Mouse (Mus musculus): ENCODE results near the gene Arhgef28. TPM values are rescaled to one million over a fixed set of nuclear protein-coding genes. Genes with fewer than 3 reads are reported as not detected.
A peak's percentile ranks its signal among the peaks of the same experiment; 100 is the strongest.
"Not testable (repeated sequence)": the region's sequence is repeated elsewhere in the genome, so short reads cannot be mapped to it uniquely, and the experiment has no call there.

Gene Arhgef28
- polyA plus RNA-seq, 1 experiment from 2014 or later: 1.3 TPM

DNA sequence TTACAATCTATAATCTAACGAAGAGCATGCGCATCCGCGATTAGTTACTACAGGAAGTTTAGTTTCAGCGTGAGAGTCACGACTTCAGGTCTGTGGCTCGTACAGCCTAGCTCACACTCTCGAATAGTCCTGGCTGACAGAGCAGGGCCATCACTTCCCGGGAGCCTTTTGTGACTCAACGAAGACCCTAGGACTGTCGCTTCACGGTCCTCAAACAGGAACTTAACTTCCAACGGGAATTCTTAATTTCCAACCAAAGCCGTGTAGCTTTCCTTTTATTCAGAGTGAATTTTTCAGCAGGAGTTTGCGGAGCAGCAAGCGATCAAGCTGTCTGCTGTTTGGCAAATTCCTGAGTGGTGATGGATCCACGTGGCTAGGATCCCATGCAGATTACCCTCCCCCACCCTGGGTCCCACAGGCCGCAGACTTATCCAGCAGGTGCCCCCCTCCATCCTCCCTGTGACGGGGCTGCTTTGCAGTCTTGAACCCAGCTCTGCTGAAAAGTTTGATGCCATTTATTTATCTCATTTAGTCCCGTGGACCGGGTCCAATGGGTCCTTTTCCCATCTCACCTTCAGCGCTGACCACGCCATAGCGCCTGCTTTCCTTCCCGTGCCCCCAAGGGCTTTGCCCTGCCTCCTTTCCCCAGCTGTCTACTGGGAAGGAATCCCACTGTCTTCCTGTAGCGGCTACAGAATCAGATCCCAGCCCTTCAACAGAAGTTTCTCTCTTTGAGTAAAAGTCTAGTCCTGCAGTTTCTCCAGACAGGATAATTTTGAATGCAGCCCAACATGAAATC lies 180.3 kb downstream of the Arhgef28 start:
- no peaks in the 10 kb centered on the region for H3K36me3 ChIP-seq (ENCODE audit: control insufficient read depth, insufficient read depth)
- H3K27ac ChIP-seq (ENCODE audit: low read length): no peak overlapping the region
- H3K9me3 ChIP-seq (replicated peaks; ENCODE audit: control insufficient read depth, low read length): no peaks in the 10 kb centered on the region
- H3K4me3 ChIP-seq (ENCODE audit: low read depth, low read length): no peak overlapping the region
- H3K9ac ChIP-seq (ENCODE audit: low read depth, low read length): no peak overlapping the region
- ATAC-seq (ENCODE audit: low read depth): no peak
- H3K4me1 ChIP-seq (ENCODE audit: control insufficient read depth, low read depth, low read length): no peaks in the 10 kb centered on the region
- H3K4me2 ChIP-seq (ENCODE audit: low read depth, low read length): no peak overlapping the region
- no peaks in the 10 kb centered on the region for H3K27me3 ChIP-seq (ENCODE audit: control insufficient read depth, insufficient read depth, low read depth, low read length)
- WGBS (ENCODE audit: insufficient replicate concordance): 69% methylated on average over 26 of the region's 26 CpGs

- Histone ChIP-seq H3K27ac (ENCODE audit: low read length) (no peak overlapping the region), H3K9me3 (replicated peaks; ENCODE audit: control insufficient read depth, low read length) (no peaks in the 10 kb centered on the region), H3K4me1 (ENCODE audit: control insufficient read depth, low read depth, low read length) (no peaks in the 10 kb centered on the region), H3K36me3 (ENCODE audit: control insufficient read depth, insufficient read depth) (no peaks in the 10 kb centered on the region), H3K4me2 (ENCODE audit: low read depth, low read length) (no peak overlapping the region), H3K4me3 (ENCODE audit: low read depth, low read length) (no peak overlapping the region), H3K9ac (ENCODE audit: low read depth, low read length) (no peak overlapping the region), H3K27me3 (ENCODE audit: control insufficient read depth, insufficient read depth, low read depth, low read length) (no peaks in the 10 kb centered on the region)
- 58% methylated on average over 7 of the region's 7 CpGs for WGBS (ENCODE audit: insufficient replicate concordance)
- ATAC-seq (ENCODE audit: low read depth): no peak
Measured at GRCm38 (mm10) chr13:98025162-98025561, 181.1 kb downstream of the Arhgef28 start.

DNA sequence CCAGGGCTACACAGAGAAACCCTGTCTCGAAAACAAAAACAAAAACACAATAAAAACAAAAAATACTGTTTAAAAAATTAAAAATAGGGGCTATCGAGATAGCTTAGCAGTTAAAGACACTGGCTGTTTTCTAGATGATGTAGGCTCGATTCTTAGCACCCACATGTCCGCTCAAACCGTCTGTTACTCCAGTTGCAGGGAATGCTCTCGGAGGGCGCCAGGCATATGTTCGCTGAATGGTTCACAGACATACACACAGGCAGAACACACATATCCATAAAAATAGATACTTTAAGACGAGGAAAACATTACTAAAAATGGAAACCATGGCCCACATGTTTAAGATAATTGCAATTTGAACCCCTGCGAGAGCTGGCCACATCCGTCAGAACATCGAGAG lies 181.6 kb downstream of the Arhgef28 start:
- Histone ChIP-seq H3K27ac (ENCODE audit: low read length) (no peak overlapping the region), H3K9me3 (replicated peaks; ENCODE audit: control insufficient read depth, low read length) (no peaks in the 10 kb centered on the region), H3K9ac (ENCODE audit: low read depth, low read length) (no peak overlapping the region), H3K27me3 (ENCODE audit: control insufficient read depth, insufficient read depth, low read depth, low read length) (no peaks in the 10 kb centered on the region), H3K4me3 (ENCODE audit: low read depth, low read length) (no peak overlapping the region), H3K36me3 (ENCODE audit: control insufficient read depth, insufficient read depth) (no peaks in the 10 kb centered on the region), H3K4me2 (ENCODE audit: low read depth, low read length) (no peak overlapping the region), H3K4me1 (ENCODE audit: control insufficient read depth, low read depth, low read length) (no peaks in the 10 kb centered on the region)
- no peak for ATAC-seq (ENCODE audit: low read depth)
- WGBS (ENCODE audit: insufficient replicate concordance): 77% methylated on average over 12 of the region's 12 CpGs

DNA sequence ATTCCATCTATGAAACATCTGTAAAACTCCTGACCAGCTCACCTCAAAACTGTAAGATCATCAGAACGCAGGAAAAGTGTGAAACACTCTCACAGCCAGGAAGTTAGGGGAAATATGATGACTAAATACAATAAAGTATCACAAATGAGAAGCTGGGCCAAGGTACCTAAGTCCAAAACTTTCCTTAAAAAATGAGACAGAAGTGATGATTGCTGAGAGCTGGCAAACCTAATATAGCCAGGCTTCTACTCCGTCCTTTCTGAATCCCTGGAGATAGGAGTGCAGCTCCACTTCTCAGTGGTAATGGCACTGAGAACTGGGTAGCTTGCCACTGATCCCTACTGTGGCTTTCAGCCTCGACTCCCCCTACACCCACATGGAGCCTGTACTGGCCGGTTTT lies 184.3 kb downstream of the Arhgef28 start:
- H3K4me1 ChIP-seq (ENCODE audit: control insufficient read depth, low read depth, low read length): no peaks in the 10 kb centered on the region
- peaks cover 4% of the 10 kb centered on the region; the same call in 1 of the 2 replicates for H3K27me3 ChIP-seq (ENCODE audit: control insufficient read depth, insufficient read depth, low read depth, low read length)
- H3K4me2 ChIP-seq (ENCODE audit: low read depth, low read length): no peak overlapping the region
- no peak for ATAC-seq (ENCODE audit: low read depth)
- H3K27ac ChIP-seq (ENCODE audit: low read length): no peak overlapping the region
- no peak overlapping the region for H3K4me3 ChIP-seq (ENCODE audit: low read depth, low read length)
- no peaks in the 10 kb centered on the region for H3K36me3 ChIP-seq (ENCODE audit: control insufficient read depth, insufficient read depth)
- WGBS (ENCODE audit: insufficient replicate concordance): 49% methylated on average over 4 of the region's 4 CpGs
- no peak overlapping the region for H3K9ac ChIP-seq (ENCODE audit: low read depth, low read length)
- H3K9me3 ChIP-seq (replicated peaks; ENCODE audit: control insufficient read depth, low read length): no peaks in the 10 kb centered on the region

- 77% methylated on average over 8 of the region's 8 CpGs for WGBS (ENCODE audit: insufficient replicate concordance)
- not testable (repeated sequence) for H3K9me3 ChIP-seq (replicated peaks; ENCODE audit: control insufficient read depth, low read length); ATAC-seq (ENCODE audit: low read depth); H3K4me3 ChIP-seq (ENCODE audit: low read depth, low read length); H3K36me3 ChIP-seq (ENCODE audit: control insufficient read depth, insufficient read depth); H3K4me1 ChIP-seq (ENCODE audit: control insufficient read depth, low read depth, low read length); H3K4me2 ChIP-seq (ENCODE audit: low read depth, low read length); H3K27ac ChIP-seq (ENCODE audit: low read length); H3K9ac ChIP-seq (ENCODE audit: low read depth, low read length)
- H3K27me3 ChIP-seq (ENCODE audit: control insufficient read depth, insufficient read depth, low read depth, low read length): peaks cover 15% of the 10 kb centered on the region
Measured at GRCm38 (mm10) chr13:98018837-98019236, 187.4 kb downstream of the Arhgef28 start.

GRCm38 (mm10) chr13:98016923-98017588 lies 189.2 kb downstream of the Arhgef28 start:
- H3K9ac ChIP-seq (ENCODE audit: low read depth, low read length): no peak overlapping the region
- no peaks in the 10 kb centered on the region for H3K36me3 ChIP-seq (ENCODE audit: control insufficient read depth, insufficient read depth)
- no peak overlapping the region for H3K27ac ChIP-seq (ENCODE audit: low read length)
- no peak for ATAC-seq (ENCODE audit: low read depth)
- H3K4me3 ChIP-seq (ENCODE audit: low read depth, low read length): no peak overlapping the region; the same call in 1 of the 2 replicates
- H3K9me3 ChIP-seq (replicated peaks; ENCODE audit: control insufficient read depth, low read length): no peaks in the 10 kb centered on the region
- H3K4me1 ChIP-seq (ENCODE audit: control insufficient read depth, low read depth, low read length): no peaks in the 10 kb centered on the region
- peaks cover 15% of the 10 kb centered on the region for H3K27me3 ChIP-seq (ENCODE audit: control insufficient read depth, insufficient read depth, low read depth, low read length)
- WGBS (ENCODE audit: insufficient replicate concordance): 21% methylated on average over 12 of the region's 12 CpGs
- H3K4me2 ChIP-seq (ENCODE audit: low read depth, low read length): peak overlapping the region; percentile 49; the same call in 1 of the 2 replicates

GRCm38 (mm10) chr13:98015981-98016922 lies 190.0 kb downstream of the Arhgef28 start:
- peak; percentile 41 for ATAC-seq (ENCODE audit: low read depth)
- Histone ChIP-seq H3K27ac (ENCODE audit: low read length) (no peak overlapping the region), H3K4me3 (ENCODE audit: low read depth, low read length) (peak overlapping the region; percentile 40), H3K9ac (ENCODE audit: low read depth, low read length) (no peak overlapping the region), H3K9me3 (replicated peaks; ENCODE audit: control insufficient read depth, low read length) (no peaks in the 10 kb centered on the region), H3K36me3 (ENCODE audit: control insufficient read depth, insufficient read depth) (no peaks in the 10 kb centered on the region), H3K4me2 (ENCODE audit: low read depth, low read length) (peak overlapping the region; percentile 49), H3K27me3 (ENCODE audit: control insufficient read depth, insufficient read depth, low read depth, low read length) (peaks cover 15% of the 10 kb centered on the region), H3K4me1 (ENCODE audit: control insufficient read depth, low read depth, low read length) (no peaks in the 10 kb centered on the region)
- 16% methylated on average over 33 of the region's 33 CpGs for WGBS (ENCODE audit: insufficient replicate concordance)

GRCm38 (mm10) chr13:98014892-98015291 lies 191.3 kb downstream of the Arhgef28 start:
- Histone ChIP-seq H3K4me1 (ENCODE audit: control insufficient read depth, low read depth, low read length) (no peaks in the 10 kb centered on the region), H3K4me2 (ENCODE audit: low read depth, low read length) (no peak overlapping the region), H3K36me3 (ENCODE audit: control insufficient read depth, insufficient read depth) (no peaks in the 10 kb centered on the region), H3K9ac (ENCODE audit: low read depth, low read length) (no peak overlapping the region), H3K27ac (ENCODE audit: low read length) (no peak overlapping the region), H3K4me3 (ENCODE audit: low read depth, low read length) (no peak overlapping the region), H3K9me3 (replicated peaks; ENCODE audit: control insufficient read depth, low read length) (no peaks in the 10 kb centered on the region), H3K27me3 (ENCODE audit: control insufficient read depth, insufficient read depth, low read depth, low read length) (peaks cover 15% of the 10 kb centered on the region)
- ATAC-seq (ENCODE audit: low read depth): no peak
- 52% methylated on average over 3 of the region's 3 CpGs for WGBS (ENCODE audit: insufficient replicate concordance)
